Mouse (Mus musculus) MEL (cell line): ENCODE results near the gene Bach1.

Experiments
- CTCF ChIP-seq, 3 experiments: IDR thresholded peaks in 2 of 3; conservative IDR thresholded peaks in 1 of 3; 2 replicates each; pipeline ENCODE4 v1.5.1; 2011 to 2012; ENCODE audit warnings: low read length in 3 of 3, low read depth in 2 of 3, mild to moderate bottlenecking in 2 of 3, improper control_type of control experiment in 1 of 3, inconsistent platforms in 1 of 3, mixed read lengths in 1 of 3, moderate library complexity in 1 of 3; ENCODE audit not compliant: control insufficient read depth in 1 of 3, insufficient read depth in 1 of 3, poor library complexity in 1 of 3, severe bottlenecking in 1 of 3
- ELF1 ChIP-seq: IDR thresholded peaks from 2 replicates; pipeline ENCODE4 v1.6.1; 2014; ENCODE audit warnings: low read depth, mild to moderate bottlenecking, inconsistent platforms, low read length, improper control_type of control experiment, moderate library complexity
- KAT2A ChIP-seq: conservative IDR thresholded peaks from 2 replicates; pipeline ENCODE4 v1.6.1; 2012; ENCODE audit warnings: low read depth, low read length, improper control_type of control experiment, inconsistent platforms
- POLR2A ChIP-seq, 2 experiments: IDR thresholded peaks; 2 replicates each; pipeline ENCODE4 v1.6.1; 2011 to 2012; ENCODE audit warnings: low read length in 2 of 2, mild to moderate bottlenecking in 2 of 2, control low read depth in 1 of 2, improper control_type of control experiment in 1 of 2, low read depth in 1 of 2, moderate library complexity in 1 of 2; ENCODE audit not compliant: control insufficient read depth in 1 of 2, insufficient read depth in 1 of 2, poor library complexity in 1 of 2
- USF1 ChIP-seq: IDR thresholded peaks from 2 replicates; pipeline ENCODE4 v1.6.1; 2014; ENCODE audit warnings: low read depth, mild to moderate bottlenecking, inconsistent platforms, low read length, improper control_type of control experiment, moderate library complexity
- ZNF384 ChIP-seq: IDR thresholded peaks from 2 replicates; pipeline ENCODE4 v1.6.1; 2012; ENCODE audit warnings: low read depth, mild to moderate bottlenecking, inconsistent platforms, low read length, improper control_type of control experiment

DNA sequence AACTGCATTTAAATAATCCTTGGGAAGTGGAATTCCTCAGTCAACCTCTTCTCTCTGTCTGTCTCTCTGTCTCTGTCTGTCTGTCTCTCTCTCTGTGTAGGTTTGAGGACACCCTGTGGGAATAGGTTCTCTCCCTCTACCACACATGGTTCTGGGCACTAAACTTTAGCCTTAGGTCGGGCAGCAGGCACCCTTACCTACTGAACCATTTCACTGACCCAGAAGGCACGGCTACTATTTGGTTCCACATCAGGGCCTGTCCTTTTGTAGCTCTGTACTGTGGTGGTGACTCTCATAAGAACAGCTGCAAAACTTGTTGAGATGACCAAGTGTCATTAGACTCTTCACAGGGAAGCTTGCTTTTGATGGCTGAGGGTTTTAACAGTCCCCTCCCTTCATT is 3.1 kb downstream of the Bach1 start:
- no peak for TF ChIP-seq USF1
- no peak for TF ChIP-seq CTCF (IDR thresholded peaks at IDR 0.05 in 2 of 3, conservative IDR thresholded peaks at IDR 0.05 in 1 of 3; ENCODE audit: control insufficient read depth in 1 of 3, insufficient read depth in 1 of 3, low read depth in 2 of 3, low read length in 3 of 3, poor library complexity in 1 of 3, severe bottlenecking in 1 of 3)
- TF ChIP-seq POLR2A (IDR thresholded peaks at IDR 0.05; ENCODE audit: control insufficient read depth in 1 of 2, insufficient read depth in 1 of 2, low read depth in 1 of 2, low read length in 2 of 2, poor library complexity in 1 of 2): no peak
- no peak for TF ChIP-seq ELF1
- no peak for TF ChIP-seq ZNF384
- TF ChIP-seq KAT2A: no peak
